Mouse (Mus musculus) erythroblast, embryonic 14.5 days (primary cell): ENCODE measurements around the gene Neil3. TPM values are rescaled to one million over a fixed set of nuclear protein-coding genes. Genes with fewer than 3 reads are reported as not detected.
"Not testable (repeated sequence)": the region's sequence is repeated elsewhere in the genome, so short reads cannot be mapped to it uniquely, and the experiment has no call there.

Source experiments
- H3K27me3 ChIP-seq: 2 replicates; pipeline ENCODE4 v1.6.1; 2012; ENCODE audit warnings: inconsistent platforms; ENCODE audit not compliant: control insufficient read depth
- H3K36me3 ChIP-seq: 2 replicates; pipeline ENCODE4 v1.6.1; 2012; ENCODE audit warnings: mild to moderate bottlenecking, inconsistent platforms; ENCODE audit not compliant: control insufficient read depth
- H3K4me1 ChIP-seq: 2 replicates; pipeline ENCODE4 v1.6.1; 2012; ENCODE audit warnings: inconsistent platforms; ENCODE audit not compliant: control insufficient read depth
- H3K4me3 ChIP-seq: replicated peaks from 2 replicates; pipeline ENCODE3; 2012; ENCODE audit warnings: moderate library complexity, mild to moderate bottlenecking, inconsistent platforms
- H3K9me3 ChIP-seq: 2 replicates; pipeline ENCODE4 v1.6.1; 2012; ENCODE audit warnings: low read length, inconsistent platforms, mixed read lengths; ENCODE audit not compliant: control insufficient read depth
- GATA1 ChIP-seq: IDR thresholded peaks from 2 replicates; pipeline ENCODE4 v1.6.1; 2012; ENCODE audit warnings: low read length, inconsistent platforms, mixed read lengths
- TAL1 ChIP-seq: IDR thresholded peaks from 3 replicates; pipeline ENCODE4 v1.6.1; 2012; ENCODE audit warnings: low read length, inconsistent platforms, mixed read lengths
- polyA plus RNA-seq: library from polyadenylated mRNA; stranded (reverse); fragments of >175 nt; gene quantifications from 2 replicates; pipeline ENCODE4 v1.2.3, GENCODE M21; 2012

Gene Neil3
- polyA plus RNA-seq, 1 experiment: 1.4 TPM

- Histone ChIP-seq H3K4me1 (no peaks in the 10 kb centered on the region), H3K36me3 (no peaks in the 10 kb centered on the region), H3K4me3 (no peak overlapping the region), H3K27me3 (no peaks in the 10 kb centered on the region), H3K9me3 (no peaks in the 10 kb centered on the region)
- TF ChIP-seq TAL1 (no peak), GATA1 (no peak)
Measured at GRCm38 (mm10) chr8:53573600-53573999, 65.3 kb downstream of the Neil3 start.

- H3K4me1 ChIP-seq: no peaks in the 10 kb centered on the region
- no peak overlapping the region for H3K4me3 ChIP-seq
- no peaks in the 10 kb centered on the region for H3K9me3 ChIP-seq
- TF ChIP-seq GATA1: no peak
- TF ChIP-seq TAL1: no peak
- H3K27me3 ChIP-seq: no peaks in the 10 kb centered on the region
- H3K36me3 ChIP-seq: no peaks in the 10 kb centered on the region
Measured at GRCm38 (mm10) chr8:53566223-53566622, 72.6 kb downstream of the Neil3 start.

GRCm38 (mm10) chr8:53562441-53563040, 76.3 kb downstream of the Neil3 start:
- Histone ChIP-seq H3K27me3 (no peaks in the 10 kb centered on the region), H3K4me3 (no peak overlapping the region), H3K36me3 (no peaks in the 10 kb centered on the region), H3K9me3 (no peaks in the 10 kb centered on the region), H3K4me1 (no peaks in the 10 kb centered on the region)
- TF ChIP-seq TAL1: no peak

- no peaks in the 10 kb centered on the region for H3K36me3 ChIP-seq
Measured at GRCm38 (mm10) chr8:53539585-53539984, 99.3 kb downstream of the Neil3 start.

GRCm38 (mm10) chr8:53538049-53538448, 100.8 kb downstream of the Neil3 start:
- H3K27me3 ChIP-seq, H3K9me3 ChIP-seq, H3K4me3 ChIP-seq, H3K4me1 ChIP-seq, H3K36me3 ChIP-seq: not testable (repeated sequence)

More at GRCm38 (mm10) chr8:53539585-53539984, 99.3 kb downstream of the Neil3 start:
- H3K27me3 ChIP-seq: no peaks in the 10 kb centered on the region
- H3K9me3 ChIP-seq: no peaks in the 10 kb centered on the region; the same call in 1 of the 2 replicates
- no peak for TF ChIP-seq TAL1
- TF ChIP-seq GATA1: no peak
- no peak overlapping the region for H3K4me3 ChIP-seq
- no peaks in the 10 kb centered on the region for H3K4me1 ChIP-seq

Other genes with a start within 250 kb of the Neil3 start
- gene Aga, start 127.3 kb downstream of the Neil3 start, polyA plus RNA-seq: 0.08 TPM in 1 of 2 replicates, not detected in the other